22 mouse cellular contexts compared by ENCODE assay signal in the genomic region with DNA sequence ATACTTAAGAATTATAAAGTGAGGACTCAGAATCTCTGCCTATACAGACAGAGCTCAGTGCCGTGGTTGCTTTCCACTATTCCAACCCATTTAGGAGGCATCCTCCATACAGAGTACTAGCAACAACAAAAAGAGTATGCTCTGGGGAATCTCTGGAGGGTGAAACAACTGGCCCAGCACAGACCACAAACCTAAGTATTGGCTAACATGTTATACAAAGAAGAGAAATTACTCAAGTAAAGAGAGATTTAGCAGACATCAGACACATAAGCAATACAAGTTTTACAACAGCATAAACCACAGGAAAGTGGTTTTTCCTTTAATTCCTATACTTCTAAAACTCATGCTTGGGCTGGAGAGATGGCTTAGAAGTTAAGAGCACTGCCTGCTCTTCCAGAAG. TPM values are rescaled to one million over a fixed set of nuclear protein-coding genes. Genes with fewer than 3 reads are reported as not detected.
DNase-seq lines count a peak whose midpoint lies in the region; ATAC-seq lines count a peak whose summit lies in the region.
"Had no signal": no experiment of that assay in that cellular context is flagged by ENCODE, and none has a peak within 500 bp of the region (broad histone marks: within the 10 kb centered on the region; RNA-seq: fewer than 3 reads in every experiment).

No protein-coding gene starts in this region.

- H3K27ac ChIP-seq in kidney, embryonic 15.5 days, result no peak overlapping the region
- H3K27ac ChIP-seq: embryonic facial prominence, embryonic 10.5 days; embryonic facial prominence, embryonic 12.5 days; forebrain, embryonic 13.5 days; forebrain, embryonic 15.5 days had no signal

- no peak overlapping the region for H3K4me3 ChIP-seq in kidney, embryonic 15.5 days (replicated peaks)
- H3K4me3 ChIP-seq: embryonic facial prominence, embryonic 10.5 days; embryonic facial prominence, embryonic 12.5 days; forebrain, embryonic 13.5 days; forebrain, embryonic 15.5 days had no signal

- H3K9ac ChIP-seq in kidney, embryonic 15.5 days, result no peak overlapping the region
- H3K9ac ChIP-seq: embryonic facial prominence, embryonic 12.5 days; forebrain, embryonic 13.5 days; forebrain, embryonic 15.5 days; forebrain, postnatal 0 days had no signal

- no peaks in the 10 kb centered on the region for H3K9me3 ChIP-seq in kidney, embryonic 15.5 days (replicated peaks)
- H3K9me3 ChIP-seq: embryonic facial prominence, embryonic 10.5 days; embryonic facial prominence, embryonic 12.5 days; forebrain, embryonic 13.5 days; forebrain, embryonic 15.5 days had no signal

- no peak overlapping the region for H3K4me2 ChIP-seq in kidney, embryonic 15.5 days
- H3K4me2 ChIP-seq: embryonic facial prominence, embryonic 12.5 days; forebrain, embryonic 13.5 days; forebrain, embryonic 15.5 days had no signal

- no peaks in the 10 kb centered on the region for H3K4me1 ChIP-seq in kidney, embryonic 15.5 days
- H3K4me1 ChIP-seq: embryonic facial prominence, embryonic 10.5 days; embryonic facial prominence, embryonic 12.5 days; forebrain, embryonic 15.5 days had no signal

- peaks cover 32% of the 10 kb centered on the region for H3K36me3 ChIP-seq in kidney, embryonic 15.5 days

- H3K27me3 ChIP-seq in kidney, embryonic 15.5 days, result no peaks in the 10 kb centered on the region
- H3K27me3 ChIP-seq: embryonic facial prominence, embryonic 12.5 days; forebrain, embryonic 13.5 days; forebrain, embryonic 15.5 days had no signal

- 94% methylated on average over 1 of the region's 1 CpGs for WGBS in kidney, embryonic 15.5 days

- peak; percentile 24; the same call in 1 of the 2 replicates for ATAC-seq in common myeloid progenitor, adult 5-6 weeks (replicated peaks; ENCODE audit: low read depth, poor library complexity, severe bottlenecking)
- peak; percentile 17 to 36; a peak in 2 of 4 replicates for ATAC-seq in hematopoietic stem cell, adult 5-6 weeks (replicated peaks in 1 of 2; ENCODE audit: insufficient read depth in 1 of 2, low FRiP score in 2 of 2, low TSS enrichment in 1 of 2, low read depth in 1 of 2, poor library complexity in 2 of 2, severe bottlenecking in 2 of 2)
- ATAC-seq in megakaryocyte progenitor cell, adult 5-6 weeks (replicated peaks; ENCODE audit: poor library complexity), result peak; percentile 72
- ATAC-seq in kidney, embryonic 15.5 days (replicated peaks; ENCODE audit: low FRiP score), result no peak
- ATAC-seq: forebrain, embryonic 13.5 days; forebrain, embryonic 15.5 days; forebrain, postnatal 0 days had no signal

- DNase-seq in 416B (ENCODE audit: low read depth), result peak; percentile 49
- no peak for DNase-seq in heart, adult 11 months
- DNase-seq in kidney, postnatal 36 days, result no peak
- no peak for DNase-seq in spleen, postnatal 4 days (ENCODE audit: low spot score in 2 of 2)
- DNase-seq: adrenal gland, adult 2 months; adrenal gland, postnatal 10 days; adrenal gland, postnatal 25 days; cerebellum, adult 11 months; cerebellum, adult 18-20 months; cerebellum, adult 8-10 months; cerebellum, adult 9-11 months; cerebellum, postnatal 14 days; cerebellum, postnatal 36 days; forebrain, postnatal 0 days had no signal

RNA-seq across cellular contexts. Expression of gene B3galt2, which starts 17.8 kb away (rescaled TPM):
- 0.18 TPM in 1 of 2 replicates, not detected in the other for total RNA-seq in common myeloid progenitor, adult 5-6 weeks (2017)
- 0.25 and 0.40 TPM in 2 replicates for total RNA-seq in hematopoietic stem cell, adult 5-6 weeks (2017)
- not detected in 2 replicates for total RNA-seq in megakaryocyte progenitor cell, adult 5-6 weeks (2015)
- total RNA-seq in megakaryocyte progenitor cell, adult 5-6 weeks (2017), result under 0.01 TPM in 1 of 2 replicates, not detected in the other
- 0.31 and 0.45 TPM in 2 replicates for polyA plus RNA-seq in kidney, embryonic 15.5 days (2015; fragmentation: Nextera tagmentation; extraction: Ambion mirVana)
